Mouse (Mus musculus) MN1 (cell line): Measurements from ENCODE around the gene Slc22a20.

Experiments used
- DNase-seq: peaks from one replicate; pipeline ENCODE4 v3.0.0-alpha.2; 2016; ENCODE audit warnings: low spot score

The Slc22a20 gene

GRCm38 (mm10) chr19:5986043-5986442, at the start of gene Slc22a20:
Gene Slc22a20, minus strand, starts transcription at chr19:5986143.
- DNase-seq, result no peak

- no peak for DNase-seq
Observed at GRCm38 (mm10) chr19:6030520-6031280, 44.8 kb upstream of the Slc22a20 start.

- DNase-seq, result no peak
Observed at GRCm38 (mm10) chr19:6029426-6029825, 43.5 kb upstream of the Slc22a20 start.

- no peak for DNase-seq
Observed at GRCm38 (mm10) chr19:6028991-6029390, 43.0 kb upstream of the Slc22a20 start.

- DNase-seq, result no peak
Observed at GRCm38 (mm10) chr19:6023930-6024329, 38.0 kb upstream of the Slc22a20 start.

GRCm38 (mm10) chr19:6023059-6023458, 37.1 kb upstream of the Slc22a20 start:
- DNase-seq, result no peak

GRCm38 (mm10) chr19:6020276-6020675, 34.3 kb upstream of the Slc22a20 start:
- no peak for DNase-seq

GRCm38 (mm10) chr19:6018142-6019089, 32.5 kb upstream of the Slc22a20 start:
- peak; percentile 80 for DNase-seq

GRCm38 (mm10) chr19:6016532-6016931, 30.6 kb upstream of the Slc22a20 start:
- peak; percentile 23 for DNase-seq

GRCm38 (mm10) chr19:6015511-6016315, 29.8 kb upstream of the Slc22a20 start, which contains the start of gene Capn1:
Gene Capn1, minus strand, starts transcription at chr19:6015897.
- DNase-seq, result peak; percentile 86

GRCm38 (mm10) chr19:6014991-6015510, 29.1 kb upstream of the Slc22a20 start:
- peak; percentile 54 for DNase-seq

GRCm38 (mm10) chr19:6013691-6014090, 27.7 kb upstream of the Slc22a20 start:
- no peak for DNase-seq

- no peak for DNase-seq
Observed at GRCm38 (mm10) chr19:6009137-6009536, 23.2 kb upstream of the Slc22a20 start.

- DNase-seq, result no peak
Observed at GRCm38 (mm10) chr19:6007013-6007412, 21.1 kb upstream of the Slc22a20 start.

GRCm38 (mm10) chr19:6005541-6005940, 19.6 kb upstream of the Slc22a20 start:
- no peak for DNase-seq

- no peak for DNase-seq
Observed at GRCm38 (mm10) chr19:5999969-6000368, 14.0 kb upstream of the Slc22a20 start.

- DNase-seq, result no peak
Observed at GRCm38 (mm10) chr19:5998180-5998579, 12.2 kb upstream of the Slc22a20 start.

- DNase-seq, result no peak
Observed at GRCm38 (mm10) chr19:5994711-5995110, 8.8 kb upstream of the Slc22a20 start.

GRCm38 (mm10) chr19:5992012-5992411, 6.1 kb upstream of the Slc22a20 start:
- no peak for DNase-seq

GRCm38 (mm10) chr19:5991467-5991866, 5.5 kb upstream of the Slc22a20 start:
- peak; percentile 34 for DNase-seq

- peak; percentile 65 for DNase-seq
Observed at GRCm38 (mm10) chr19:5990921-5991320, 5.0 kb upstream of the Slc22a20 start.

- no peak for DNase-seq
Observed at GRCm38 (mm10) chr19:5990033-5990432, 4.1 kb upstream of the Slc22a20 start.
